Mouse (Mus musculus) embryo, embryonic 10.5 days (tissue): ENCODE results near the gene Napepld.
A peak's percentile ranks its signal among the peaks of the same experiment; 100 is the strongest.
"Not testable (repeated sequence)": the region's sequence is repeated elsewhere in the genome, so short reads cannot be mapped to it uniquely, and the experiment has no call there.

ENCODE experiments used
- DNase-seq: peaks from one replicate; pipeline ENCODE4 v3.0.0-alpha.2; 2015; ENCODE audit warnings: low spot score

Napepld gene

DNA sequence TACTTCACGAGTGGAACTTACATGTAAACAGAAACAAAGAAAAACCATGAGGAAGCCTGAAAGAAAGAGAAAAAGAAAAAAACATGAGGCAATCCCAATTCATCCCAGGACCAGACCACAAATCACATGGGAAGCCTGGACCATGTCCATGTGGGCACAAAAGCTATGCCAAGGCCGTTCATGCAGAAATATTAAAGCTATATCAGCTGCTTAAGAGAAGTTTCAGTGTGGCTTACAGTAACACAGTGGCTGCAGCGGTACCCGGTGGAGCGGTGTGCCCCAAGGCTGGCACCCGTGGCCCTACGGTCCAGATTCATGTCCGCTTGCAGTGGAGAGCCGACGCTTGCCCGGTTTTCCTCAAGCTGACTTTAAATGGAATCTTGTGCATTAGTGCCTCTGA, 38.1 kb downstream of the Napepld start:
- no peak for DNase-seq

DNA sequence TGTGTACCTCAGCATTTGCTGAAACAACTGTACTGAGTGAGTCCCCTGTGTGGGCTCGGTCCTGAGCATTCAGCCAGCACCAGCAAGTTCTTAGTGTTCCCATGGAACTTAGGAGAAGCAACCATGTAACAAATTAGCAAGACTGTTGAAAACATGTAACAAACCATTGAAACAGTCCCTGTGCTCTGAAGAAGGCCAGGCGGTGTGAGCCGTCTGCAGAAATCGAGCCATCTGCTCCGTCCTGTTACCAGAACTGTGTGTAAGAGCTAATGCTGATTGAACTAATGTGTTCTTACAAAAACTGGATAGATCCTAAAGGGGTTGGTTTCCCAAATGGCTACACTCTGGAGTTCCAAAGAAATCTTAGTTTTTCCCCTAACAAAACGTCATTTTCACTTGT, 40.3 kb downstream of the Napepld start:
- DNase-seq, result no peak

DNA sequence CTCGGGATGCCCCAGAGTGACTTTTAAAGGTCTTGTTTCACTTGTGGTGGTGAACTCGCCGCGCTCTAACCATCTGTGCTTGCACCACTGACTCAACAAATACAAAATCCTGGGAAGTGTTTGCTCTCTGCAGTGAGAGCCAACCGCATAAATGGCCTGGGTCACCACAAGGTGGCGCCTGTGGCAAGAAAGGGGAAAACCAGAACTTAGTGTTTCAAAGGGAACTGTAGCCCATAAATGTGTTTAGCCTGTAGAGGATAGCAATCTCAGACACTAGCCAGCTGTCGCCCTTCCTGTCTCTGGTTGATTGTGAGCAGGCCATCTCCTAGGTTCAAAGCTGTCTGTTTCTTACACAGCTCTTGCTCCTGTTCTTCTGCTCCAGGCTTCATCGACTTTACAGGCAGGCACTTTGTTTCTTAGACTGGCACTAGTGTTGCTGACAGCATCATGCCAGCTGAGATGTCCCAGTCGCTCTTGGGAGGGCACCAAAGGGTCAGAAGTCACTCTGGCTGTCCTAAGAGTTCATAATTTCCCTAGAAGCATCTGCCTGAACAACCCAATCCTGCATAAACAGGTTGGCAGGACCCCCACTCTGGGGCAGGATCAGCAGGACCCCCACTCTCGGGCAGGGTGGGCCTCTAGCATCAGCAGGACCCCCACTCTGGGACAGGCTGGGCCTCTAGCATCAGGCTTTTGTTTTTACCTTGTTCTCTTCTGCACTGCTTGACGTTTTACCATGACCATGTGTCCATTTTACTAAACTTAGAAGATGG, 42.4 kb downstream of the Napepld start:
- DNase-seq, result peak; percentile 79

DNA sequence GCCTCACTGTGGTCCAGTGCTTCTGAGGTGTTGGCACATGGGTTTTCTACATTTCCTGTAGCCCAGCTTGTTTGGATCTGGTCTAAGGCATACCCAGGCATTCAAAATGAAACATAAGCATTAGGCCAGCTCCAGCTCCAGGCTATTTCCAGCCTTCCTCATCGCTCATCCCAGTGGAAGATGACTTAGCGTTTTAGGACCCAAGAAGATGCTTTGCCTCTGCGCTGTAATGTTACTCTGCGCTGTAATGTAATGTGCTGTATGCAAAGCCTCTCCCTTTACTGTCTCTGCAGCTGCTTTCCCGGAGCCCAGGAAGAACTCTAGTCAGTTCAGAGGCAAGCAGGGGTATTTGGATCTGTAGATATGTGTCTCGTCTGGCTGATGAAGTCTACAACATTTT, 43.2 kb downstream of the Napepld start:
- no peak for DNase-seq

DNA sequence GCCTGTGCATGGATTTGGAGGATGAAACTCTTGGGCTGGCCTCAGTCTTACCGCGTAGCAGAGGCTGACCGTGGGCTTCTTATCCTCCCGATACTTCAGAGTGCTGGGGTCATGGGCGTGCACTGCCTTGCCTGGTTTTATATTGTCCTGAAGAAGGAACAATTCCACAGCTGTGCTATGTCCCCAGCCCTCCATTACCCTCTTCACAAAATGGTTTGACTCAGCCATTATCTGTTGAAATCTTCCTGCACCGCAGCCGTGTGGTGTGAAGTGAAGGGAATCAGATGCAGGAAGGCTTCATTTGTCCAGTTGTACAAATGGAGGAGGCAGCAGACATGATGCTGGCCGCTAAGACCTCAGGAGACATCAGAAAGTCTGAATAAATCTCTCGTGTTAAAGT, 44.3 kb downstream of the Napepld start:
- no peak for DNase-seq

DNA sequence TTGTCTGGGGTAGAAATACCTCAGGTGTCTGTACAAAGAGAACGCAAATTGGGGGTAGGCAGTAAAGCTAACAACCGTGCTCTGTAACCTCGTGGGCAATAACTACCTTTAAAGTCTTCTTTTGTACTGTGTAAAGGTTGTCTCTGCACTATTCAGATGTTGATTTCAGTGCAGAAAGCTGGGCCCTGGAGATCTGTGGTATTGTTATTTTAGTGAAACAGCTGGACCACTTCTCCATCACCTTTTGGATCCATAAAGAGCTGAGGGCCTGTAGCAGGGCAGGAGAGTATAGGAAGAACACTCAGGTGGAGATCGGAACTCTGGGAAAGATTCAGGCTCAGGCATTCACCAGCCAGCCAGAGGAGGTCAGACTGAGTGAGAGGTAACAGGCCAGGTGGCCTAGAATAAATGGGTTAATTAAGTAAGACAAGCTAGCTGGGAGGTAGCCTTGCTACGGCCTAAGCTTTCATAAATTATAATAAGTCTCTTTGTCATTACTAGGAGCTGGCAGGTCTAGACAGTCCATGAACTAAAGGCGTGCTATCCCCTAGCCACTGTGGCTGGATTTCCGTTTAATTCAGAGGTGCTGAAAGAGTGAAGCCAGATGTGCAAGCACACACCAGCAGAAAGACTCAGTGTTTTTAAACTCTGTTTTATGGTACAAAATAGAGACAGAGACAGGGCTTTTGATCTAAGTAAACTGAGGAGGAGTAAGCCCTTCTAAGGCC, 49.1 kb downstream of the Napepld start:
- no peak for DNase-seq

DNA sequence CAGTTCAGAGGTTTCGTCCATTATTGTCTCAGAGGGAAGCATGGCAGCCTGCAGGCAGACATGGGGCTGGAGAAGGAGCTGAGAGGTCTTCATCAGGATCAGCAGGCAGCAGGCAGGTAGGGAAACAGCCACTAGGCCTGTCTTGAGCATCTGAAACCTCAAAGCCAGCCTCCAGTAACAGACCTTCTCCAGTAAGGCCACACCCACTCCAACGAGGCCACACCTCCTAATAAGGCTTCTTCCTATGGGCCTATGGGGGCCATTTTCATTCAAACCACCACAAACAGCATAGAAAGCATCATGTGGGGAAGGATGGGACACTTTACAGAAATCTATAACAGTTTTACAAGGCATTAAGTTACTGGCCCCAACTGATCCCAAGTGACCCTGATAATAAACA, 50.5 kb downstream of the Napepld start:
- no peak for DNase-seq

DNA sequence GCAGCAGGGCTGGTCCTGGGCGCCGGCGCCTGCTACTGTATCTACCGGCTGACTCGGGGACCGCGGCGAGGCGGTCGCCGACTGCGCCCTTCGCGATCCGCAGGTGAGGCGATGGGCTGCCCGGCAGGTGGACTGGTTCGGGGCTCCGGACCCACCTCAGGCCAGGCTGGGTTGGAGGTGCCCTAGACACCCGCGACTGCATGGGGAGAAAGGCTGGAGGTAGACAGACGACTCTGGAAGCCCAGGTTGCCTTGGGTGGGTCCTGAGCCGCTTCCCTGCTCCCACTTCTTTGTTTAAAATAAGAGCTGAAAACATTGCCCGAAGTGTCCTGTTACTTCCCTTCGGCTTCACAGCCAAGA, 55.1 kb downstream of the Napepld start:
- no peak for DNase-seq

DNA sequence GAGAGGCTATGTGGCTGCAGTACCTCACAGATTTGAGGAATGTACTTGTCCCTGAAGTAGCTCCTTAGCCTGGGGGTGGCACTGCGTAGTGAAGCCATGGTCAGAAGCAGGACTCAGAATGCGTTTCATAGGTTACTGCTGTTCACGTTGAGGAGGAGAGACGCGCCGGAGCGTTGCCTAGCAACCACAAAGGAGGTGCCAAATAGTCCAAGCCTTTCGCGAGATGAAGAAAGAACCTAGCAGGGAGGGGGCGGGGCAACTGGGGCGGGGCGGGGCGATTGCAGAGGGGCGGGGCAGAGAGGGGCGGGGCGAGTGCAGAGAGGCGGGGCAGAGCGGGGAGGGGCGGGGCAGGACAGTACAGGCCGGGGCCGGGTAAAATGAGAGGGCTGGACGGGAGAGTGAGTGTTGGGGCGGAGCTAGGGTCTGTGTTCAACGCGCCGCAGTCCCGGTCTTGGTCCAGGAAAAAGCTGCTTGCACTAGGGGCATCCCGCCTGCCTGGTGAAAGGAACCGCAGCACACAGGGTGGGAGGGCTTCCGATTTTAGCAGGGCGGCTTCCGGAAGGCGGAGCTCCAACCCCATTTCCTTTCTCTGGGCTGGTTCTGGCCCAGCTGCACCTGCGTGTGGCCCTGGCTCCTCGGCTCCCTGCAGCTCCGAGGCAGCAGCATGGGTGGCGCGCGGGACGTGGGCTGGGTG, 55.6 kb downstream of the Napepld start, which contains the start of the genes Fbxl13 and Armc10:
Gene Fbxl13 (minus strand): TSS at position 196 of the 694 bp plus-strand sequence.
Gene Armc10 (plus strand): TSS at position 375 of the 694 bp plus-strand sequence.
- peak; percentile 93 for DNase-seq

DNA sequence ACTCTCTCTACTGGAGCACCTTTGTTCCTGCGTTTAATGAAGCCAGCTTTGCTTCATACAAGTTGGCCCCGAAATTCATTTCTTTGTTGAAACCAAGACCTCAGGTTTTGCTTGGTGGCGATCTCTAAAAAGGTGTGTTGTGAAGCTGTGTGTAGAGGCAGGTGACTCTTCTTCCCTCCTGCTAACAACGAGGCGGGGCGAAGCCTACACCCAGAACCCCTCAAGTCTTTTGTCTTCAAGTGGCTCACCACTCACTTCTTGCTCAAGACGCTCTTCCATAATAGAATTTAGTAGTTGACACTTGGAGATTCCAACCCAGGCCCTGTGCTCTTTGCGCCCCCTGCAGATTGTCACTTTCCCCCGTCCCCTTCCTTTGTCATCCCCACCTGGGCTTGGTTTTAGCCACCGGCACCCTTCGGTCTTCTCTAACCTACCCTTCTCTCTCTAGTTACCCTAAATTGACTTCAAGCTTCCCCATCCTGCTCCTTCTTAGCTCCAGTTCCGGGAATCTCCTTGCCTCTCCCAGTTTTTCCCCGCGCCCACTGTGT, 56.2 kb downstream of the Napepld start:
- no peak for DNase-seq

DNA sequence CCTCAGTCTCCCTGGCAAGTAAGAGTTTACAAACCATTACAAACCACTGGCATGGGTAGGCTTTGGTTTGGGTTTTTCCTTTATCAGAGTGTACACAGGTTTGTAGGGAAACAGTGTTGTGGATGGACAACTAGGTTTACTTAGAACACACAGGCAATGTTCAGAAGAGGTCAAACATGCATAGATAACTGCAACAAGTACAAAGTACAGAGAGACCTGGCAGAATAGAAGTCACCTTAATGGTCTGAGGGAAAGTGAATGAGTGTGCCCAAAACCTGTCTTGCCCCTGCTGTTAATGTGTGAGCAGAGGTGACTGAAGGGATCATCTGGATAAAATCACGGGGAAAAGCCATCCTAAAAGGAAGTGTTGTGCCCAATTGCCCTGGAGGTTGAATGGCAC, 57.6 kb downstream of the Napepld start:
- DNase-seq, result no peak

DNA sequence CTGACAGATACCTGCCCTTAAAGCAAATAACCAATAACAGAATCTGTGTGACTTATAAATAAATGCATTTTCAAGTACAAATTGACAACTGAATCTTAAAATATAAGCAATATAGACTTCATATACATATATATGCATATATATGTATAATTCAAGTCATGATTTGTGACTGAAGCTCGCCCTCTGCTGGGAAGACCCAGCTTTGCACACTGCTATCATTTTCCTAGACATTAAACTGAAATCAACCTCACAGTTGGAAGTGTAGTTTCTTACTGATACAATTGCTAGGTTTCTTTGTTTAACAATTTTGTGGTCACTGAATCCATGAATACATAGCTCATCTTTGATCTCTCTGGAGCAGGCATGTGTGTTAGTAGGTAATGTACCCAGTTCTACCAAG, 60.2 kb downstream of the Napepld start:
- DNase-seq, result peak; percentile 64

DNA sequence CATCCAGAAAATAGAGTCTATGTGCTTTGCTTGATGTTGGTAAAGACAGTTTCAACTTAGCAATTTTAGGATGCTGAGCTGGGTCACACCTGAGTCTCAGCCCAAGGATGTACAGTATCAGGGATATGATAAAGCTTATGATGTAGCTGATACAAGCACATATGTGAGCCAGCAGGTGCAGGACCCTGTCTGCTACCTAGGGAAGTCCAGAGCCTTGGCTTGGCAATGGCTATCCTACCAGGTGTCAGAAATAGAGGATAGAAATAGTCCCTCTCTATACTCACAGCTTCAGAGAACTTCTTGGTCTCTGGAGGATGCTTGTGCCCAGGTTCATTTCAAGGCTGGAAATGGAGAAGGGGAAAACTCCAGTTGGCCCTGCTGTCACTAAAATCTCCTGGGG, 75.3 kb downstream of the Napepld start:
- no peak for DNase-seq

DNA sequence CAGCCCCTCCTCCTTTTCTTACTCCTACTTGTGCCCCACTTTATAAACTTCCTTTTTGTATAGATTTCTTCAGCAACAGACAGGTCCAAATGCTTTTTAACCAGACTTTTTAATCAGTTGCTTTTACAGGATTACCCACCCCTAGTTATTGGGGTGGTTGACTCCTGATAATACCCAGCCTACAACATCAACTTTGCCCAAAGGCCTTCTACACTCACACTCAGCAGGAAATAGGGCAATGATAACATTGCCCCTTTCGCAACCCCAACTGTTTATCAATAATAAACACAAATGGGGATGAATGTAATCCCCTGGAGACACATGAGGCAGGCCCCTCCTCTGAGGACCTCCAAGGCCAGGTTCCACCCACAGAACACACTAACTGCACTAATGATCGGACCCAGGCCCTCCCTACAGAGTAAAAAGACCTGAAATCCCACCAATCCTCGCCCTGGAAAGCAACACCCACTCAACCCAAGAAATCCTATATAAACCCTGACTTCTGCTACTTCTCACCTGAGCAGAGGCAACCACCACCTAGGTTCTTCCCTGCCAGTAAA, 84.7 kb downstream of the Napepld start:
- no peak for DNase-seq

DNA sequence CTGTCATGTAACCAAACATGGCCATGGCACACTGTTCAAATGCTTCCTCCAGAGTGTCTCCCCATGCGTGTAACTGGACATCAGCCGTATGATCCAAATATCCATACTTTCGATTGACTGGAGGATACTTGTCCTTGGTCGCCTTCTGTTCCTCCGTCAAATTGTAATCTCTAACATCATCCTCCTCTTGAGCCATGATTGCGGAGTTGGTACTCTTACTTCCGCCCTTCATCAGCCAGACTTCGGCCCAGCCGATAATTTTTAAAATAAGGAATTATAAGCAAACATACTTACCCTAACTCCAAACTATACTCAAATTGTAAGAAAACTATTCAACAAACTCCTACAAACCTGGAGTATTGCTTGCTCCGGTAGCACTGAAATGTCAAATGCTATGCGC, 86.9 kb downstream of the Napepld start:
- DNase-seq, result not testable (repeated sequence)
